Mouse (Mus musculus): Measurements from ENCODE around the gene P2rx2. TPM values are rescaled to one million over a fixed set of nuclear protein-coding genes. Genes with fewer than 3 reads are reported as not detected.
A peak's percentile ranks its signal among the peaks of the same experiment; 100 is the strongest.

The P2rx2 gene
- polyA plus RNA-seq, 1 experiment from 2014 or later = 0.73 TPM

GRCm38 (mm10) chr5:110363822-110364545 is 21.0 kb upstream of the P2rx2 start:
- H3K36me3 ChIP-seq = peaks cover 10% of the 10 kb centered on the region; the same call in 1 of the 2 replicates
- peak overlapping the region; percentile 57; the same call in 1 of the 2 replicates for H3K27ac ChIP-seq
- 50% methylated on average over 11 of the region's 11 CpGs for WGBS
- ATAC-seq (ENCODE audit: insufficient read depth, low FRiP score, low read depth) = peak; percentile 14; the same call in 1 of the 2 replicates
- peaks cover 10% of the 10 kb centered on the region for H3K4me1 ChIP-seq
- peak overlapping the region; percentile 52 for H3K4me3 ChIP-seq (replicated peaks)
- no peak overlapping the region for H3K9ac ChIP-seq
- no peaks in the 10 kb centered on the region for H3K27me3 ChIP-seq (replicated peaks)
- H3K4me2 ChIP-seq = peak overlapping the region; percentile 94
- no peaks in the 10 kb centered on the region for H3K9me3 ChIP-seq

GRCm38 (mm10) chr5:110363179-110363821 is 20.3 kb upstream of the P2rx2 start:
- Histone ChIP-seq H3K4me1 (peaks cover 10% of the 10 kb centered on the region), H3K9me3 (no peaks in the 10 kb centered on the region), H3K9ac (peak overlapping the region; percentile 44), H3K4me3 (replicated peaks) (peak overlapping the region; percentile 52), H3K36me3 (peaks cover 5% of the 10 kb centered on the region; the same call in 1 of the 2 replicates), H3K4me2 (peak overlapping the region; percentile 94), H3K27ac (peak overlapping the region; percentile 57; the same call in 1 of the 2 replicates), H3K27me3 (replicated peaks) (no peaks in the 10 kb centered on the region)
- WGBS = 5% methylated on average over 53 of the region's 72 CpGs
- ATAC-seq (ENCODE audit: insufficient read depth, low FRiP score, low read depth) = peak; percentile 87

- H3K27ac ChIP-seq = no peak overlapping the region
- H3K4me1 ChIP-seq = peaks cover 10% of the 10 kb centered on the region
- H3K36me3 ChIP-seq = peaks cover 5% of the 10 kb centered on the region; the same call in 1 of the 2 replicates
- peak; percentile 36; the same call in 1 of the 2 replicates for ATAC-seq (ENCODE audit: insufficient read depth, low FRiP score, low read depth)
- peak overlapping the region; percentile 44; the same call in 1 of the 2 replicates for H3K9ac ChIP-seq
- WGBS = 2% methylated on average over 28 of the region's 28 CpGs
- no peaks in the 10 kb centered on the region for H3K9me3 ChIP-seq
- H3K4me2 ChIP-seq = peak overlapping the region; percentile 94
- no peaks in the 10 kb centered on the region for H3K27me3 ChIP-seq (replicated peaks)
- peak overlapping the region; percentile 52 for H3K4me3 ChIP-seq (replicated peaks)
These were observed 19.8 kb upstream of the P2rx2 start for GRCm38 (mm10) chr5:110362813-110363178.

DNA sequence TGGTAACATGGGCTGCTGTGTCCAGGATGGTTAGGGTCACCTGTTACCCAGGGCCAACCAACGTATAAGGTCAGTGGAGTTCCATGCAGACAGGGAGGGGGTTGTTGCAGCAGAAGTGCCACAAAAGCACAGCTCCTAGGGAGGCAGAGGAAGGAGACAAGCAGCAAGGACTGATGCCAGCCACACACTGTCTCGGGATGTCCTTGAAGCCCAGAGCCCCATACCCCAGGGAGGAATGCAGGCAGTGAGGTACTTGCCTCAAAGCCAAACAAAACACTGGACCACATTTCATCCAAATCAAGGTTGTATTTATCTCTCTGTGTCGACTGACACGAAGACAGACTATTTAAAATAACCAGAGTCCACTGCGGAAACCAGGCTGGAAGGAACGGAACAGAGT is 18.5 kb upstream of the P2rx2 start:
- ATAC-seq (ENCODE audit: insufficient read depth, low FRiP score, low read depth) = no peak
- no peaks in the 10 kb centered on the region for H3K9me3 ChIP-seq
- H3K4me3 ChIP-seq (replicated peaks) = no peak overlapping the region
- H3K4me1 ChIP-seq = peaks cover 10% of the 10 kb centered on the region
- no peaks in the 10 kb centered on the region for H3K27me3 ChIP-seq (replicated peaks)
- no peak overlapping the region for H3K4me2 ChIP-seq
- H3K36me3 ChIP-seq = no peaks in the 10 kb centered on the region
- no peak overlapping the region for H3K9ac ChIP-seq
- no peak overlapping the region for H3K27ac ChIP-seq
- WGBS = 87% methylated on average over 6 of the region's 6 CpGs

- WGBS = 40% methylated on average over 9 of the region's 9 CpGs
- H3K4me1 ChIP-seq = no peaks in the 10 kb centered on the region
- ATAC-seq (ENCODE audit: insufficient read depth, low FRiP score, low read depth) = no peak
These were observed 14.6 kb upstream of the P2rx2 start for GRCm38 (mm10) chr5:110357531-110358179.

GRCm38 (mm10) chr5:110354716-110355115 is 11.7 kb upstream of the P2rx2 start:
- H3K27me3 ChIP-seq (replicated peaks) = no peaks in the 10 kb centered on the region; the same call in 1 of the 2 replicates
- H3K4me3 ChIP-seq (replicated peaks) = no peak overlapping the region
- H3K36me3 ChIP-seq = no peaks in the 10 kb centered on the region
- H3K4me2 ChIP-seq = no peak overlapping the region
- 15% methylated on average over 7 of the region's 7 CpGs for WGBS
- H3K9me3 ChIP-seq = no peaks in the 10 kb centered on the region
- no peak overlapping the region for H3K27ac ChIP-seq
- H3K9ac ChIP-seq = no peak overlapping the region
- ATAC-seq (ENCODE audit: insufficient read depth, low FRiP score, low read depth) = no peak
- no peaks in the 10 kb centered on the region for H3K4me1 ChIP-seq

More at GRCm38 (mm10) chr5:110357531-110358179, 14.6 kb upstream of the P2rx2 start:
- Histone ChIP-seq H3K4me3 (replicated peaks) (no peak overlapping the region), H3K4me2 (no peak overlapping the region), H3K9ac (no peak overlapping the region), H3K27ac (no peak overlapping the region), H3K9me3 (no peaks in the 10 kb centered on the region), H3K27me3 (replicated peaks) (no peaks in the 10 kb centered on the region; the same call in 1 of the 2 replicates), H3K36me3 (no peaks in the 10 kb centered on the region)

DNA sequence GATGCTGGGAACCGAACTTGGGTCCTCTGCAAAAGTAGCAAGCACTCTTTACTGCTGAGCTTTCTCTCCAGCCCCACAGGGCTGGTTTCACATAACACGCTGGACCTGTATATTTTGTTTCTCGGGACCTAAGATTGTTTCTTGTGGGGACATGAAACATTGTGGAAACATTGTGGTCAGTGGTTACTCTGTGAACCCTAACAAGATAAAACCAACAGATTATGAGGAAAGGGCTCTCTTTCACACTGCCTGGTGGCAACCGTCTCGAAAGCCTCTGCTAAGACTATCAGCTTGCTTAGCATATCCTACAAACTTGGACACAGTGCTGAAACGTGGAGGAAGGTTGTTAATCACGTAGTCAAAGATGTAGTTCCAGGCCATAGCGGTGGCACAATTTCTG is 4.0 kb upstream of the P2rx2 start:
- no peak overlapping the region for H3K4me2 ChIP-seq
- ATAC-seq (ENCODE audit: insufficient read depth, low FRiP score, low read depth) = no peak
- peaks cover 11% of the 10 kb centered on the region for H3K4me1 ChIP-seq
- WGBS = 82% methylated on average over 8 of the region's 8 CpGs
- no peak overlapping the region for H3K4me3 ChIP-seq (replicated peaks)
- H3K9ac ChIP-seq = no peak overlapping the region
- H3K27me3 ChIP-seq (replicated peaks) = peaks cover 15% of the 10 kb centered on the region
- H3K27ac ChIP-seq = no peak overlapping the region
- H3K9me3 ChIP-seq = no peaks in the 10 kb centered on the region
- no peaks in the 10 kb centered on the region for H3K36me3 ChIP-seq

DNA sequence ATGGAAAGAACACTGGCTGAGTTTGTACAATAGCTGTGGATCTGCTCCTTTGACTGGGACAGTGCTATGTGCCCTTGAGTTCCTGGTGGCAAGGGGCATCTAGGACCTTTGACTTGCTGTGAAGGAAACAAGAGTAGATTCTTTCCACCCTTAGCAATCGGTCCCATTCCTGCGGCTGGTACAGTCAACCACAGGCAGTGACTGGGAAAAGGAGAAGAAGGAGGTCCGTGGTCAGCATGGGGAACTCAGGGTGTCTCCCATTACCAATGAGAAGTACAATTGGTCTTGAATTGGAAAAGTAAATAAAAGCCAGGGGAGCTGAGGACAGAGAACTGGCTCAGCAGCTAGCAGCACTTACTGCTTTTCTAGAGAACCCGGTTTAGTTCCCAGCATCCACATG is 2.5 kb upstream of the P2rx2 start:
- no peak overlapping the region for H3K4me2 ChIP-seq
- no peak overlapping the region for H3K27ac ChIP-seq
- WGBS = 76% methylated on average over 4 of the region's 4 CpGs
- H3K4me1 ChIP-seq = peaks cover 11% of the 10 kb centered on the region
- H3K27me3 ChIP-seq (replicated peaks) = peaks cover 26% of the 10 kb centered on the region
- ATAC-seq (ENCODE audit: insufficient read depth, low FRiP score, low read depth) = no peak
- H3K9me3 ChIP-seq = no peaks in the 10 kb centered on the region
- H3K36me3 ChIP-seq = no peaks in the 10 kb centered on the region
- H3K9ac ChIP-seq = no peak overlapping the region
- H3K4me3 ChIP-seq (replicated peaks) = no peak overlapping the region

GRCm38 (mm10) chr5:110344524-110344923 is 1.5 kb upstream of the P2rx2 start, which contains the start of gene Lrcol1:
Gene Lrcol1 (plus strand): TSS chr5:110344730.
- H3K9me3 ChIP-seq = no peaks in the 10 kb centered on the region
- 61% methylated on average over 4 of the region's 4 CpGs for WGBS
- H3K4me2 ChIP-seq = no peak within 1 kb of the TSS
- no peak within 1 kb of the TSS for H3K9ac ChIP-seq
- no peak within 1 kb of the TSS for H3K4me3 ChIP-seq (replicated peaks)
- no peaks in the 10 kb centered on the region for H3K36me3 ChIP-seq
- peaks cover 11% of the 10 kb centered on the region for H3K4me1 ChIP-seq
- H3K27ac ChIP-seq = no peak within 1 kb of the TSS
- peaks cover 26% of the 10 kb centered on the region for H3K27me3 ChIP-seq (replicated peaks)
- ATAC-seq (ENCODE audit: insufficient read depth, low FRiP score, low read depth) = no peak

GRCm38 (mm10) chr5:110338792-110339191 is 4.2 kb downstream of the P2rx2 start:
- peaks cover 11% of the 10 kb centered on the region for H3K4me1 ChIP-seq
- peaks cover 26% of the 10 kb centered on the region for H3K27me3 ChIP-seq (replicated peaks)
- H3K9me3 ChIP-seq = no peaks in the 10 kb centered on the region
- ATAC-seq (ENCODE audit: insufficient read depth, low FRiP score, low read depth) = no peak
- peaks cover 26% of the 10 kb centered on the region for H3K36me3 ChIP-seq
- WGBS = 62% methylated on average over 2 of the region's 2 CpGs
- H3K9ac ChIP-seq = no peak overlapping the region
- no peak overlapping the region for H3K27ac ChIP-seq
- H3K4me3 ChIP-seq (replicated peaks) = no peak overlapping the region
- no peak overlapping the region for H3K4me2 ChIP-seq

- Histone ChIP-seq H3K4me3 (replicated peaks) (no peak overlapping the region), H3K9me3 (no peaks in the 10 kb centered on the region), H3K4me2 (no peak overlapping the region), H3K27me3 (replicated peaks) (no peaks in the 10 kb centered on the region), H3K27ac (no peak overlapping the region), H3K4me1 (no peaks in the 10 kb centered on the region), H3K9ac (no peak overlapping the region), H3K36me3 (peaks cover 27% of the 10 kb centered on the region)
- ATAC-seq (ENCODE audit: insufficient read depth, low FRiP score, low read depth) = no peak
- WGBS = 73% methylated on average over 3 of the region's 3 CpGs
These were observed 12.5 kb downstream of the P2rx2 start for GRCm38 (mm10) chr5:110330508-110330907.

GRCm38 (mm10) chr5:110313127-110313526 is 29.9 kb downstream of the P2rx2 start:
- H3K9me3 ChIP-seq = no peaks in the 10 kb centered on the region
- H3K4me1 ChIP-seq = no peaks in the 10 kb centered on the region
- no peak for ATAC-seq (ENCODE audit: insufficient read depth, low FRiP score, low read depth)
- 95% methylated on average over 3 of the region's 3 CpGs for WGBS
- H3K36me3 ChIP-seq = peaks cover 27% of the 10 kb centered on the region
- H3K4me2 ChIP-seq = no peak overlapping the region
- no peak overlapping the region for H3K4me3 ChIP-seq (replicated peaks)
- no peak overlapping the region for H3K9ac ChIP-seq
- H3K27me3 ChIP-seq (replicated peaks) = no peaks in the 10 kb centered on the region
- H3K27ac ChIP-seq = no peak overlapping the region

Measured in stomach, embryonic 15.5 days (tissue).